In genomic region chr7:18957569-18958383, GRCm38 (mm10) we compare ENCODE assay signal across 9 mouse cellular contexts. TPM values are rescaled to one million over a fixed set of nuclear protein-coding genes. Genes with fewer than 3 reads are reported as not detected.
A peak's percentile ranks its signal among the peaks of the same experiment; 100 is the strongest.
DNase-seq lines count a peak whose midpoint lies in the region; ATAC-seq and TF ChIP-seq lines count a peak whose summit lies in the region.
"Had no signal": no experiment of that assay in that cellular context is flagged by ENCODE, and none has a peak within 500 bp of the region (broad histone marks: within the 10 kb centered on the region; RNA-seq: fewer than 3 reads in every experiment).

No protein-coding gene starts in this region.

- peaks cover 0 to 2% of the 10 kb centered on the region in 2 experiments; a peak in 1 of 4 replicates for H3K36me3 ChIP-seq in MEL (ENCODE audit: control insufficient read depth in 1 of 2, insufficient read depth in 2 of 2, low read length in 2 of 2)
- H3K36me3 ChIP-seq in forebrain, embryonic 11.5 days (ENCODE audit: control insufficient read depth, insufficient read depth, low read length) = no peaks in the 10 kb centered on the region; the same call in 1 of the 2 replicates
- no peaks in the 10 kb centered on the region for H3K36me3 ChIP-seq in lung, embryonic 14.5 days (ENCODE audit: insufficient read depth)

- peaks cover 0 to 12% of the 10 kb centered on the region in 2 experiments; a peak in 2 of 4 replicates for H3K4me1 ChIP-seq in MEL (ENCODE audit: control insufficient read depth in 1 of 2, insufficient read depth in 2 of 2, low read length in 2 of 2)
- H3K4me1 ChIP-seq in forebrain, embryonic 11.5 days (replicated peaks; ENCODE audit: control insufficient read depth, insufficient read depth, low read length) = peaks cover 23% of the 10 kb centered on the region
- 0 out of 2 replicates have a peak, but pooled peaks cover 3% of the 10 kb centered on the region for H3K4me1 ChIP-seq in lung, embryonic 14.5 days (ENCODE audit: insufficient read depth)

- H3K9ac ChIP-seq in MEL (ENCODE audit: control insufficient read depth, low read depth, low read length, poor library complexity, severe bottlenecking) = peak overlapping the region; percentile 95
- peak overlapping the region; percentile 72 for H3K9ac ChIP-seq in forebrain, embryonic 11.5 days (ENCODE audit: low read length)
- H3K9ac ChIP-seq in lung, embryonic 14.5 days = peak overlapping the region; percentile 59

- under 1% methylated on average over 97 of the region's 107 CpGs for WGBS in forebrain, embryonic 11.5 days
- under 1% methylated on average over 102 of the region's 107 CpGs for WGBS in lung, embryonic 14.5 days

- peak overlapping the region; percentile 90 for H3K4me2 ChIP-seq in forebrain, embryonic 11.5 days (ENCODE audit: low read depth, low read length, severe bottlenecking)
- peak overlapping the region; percentile 98 for H3K4me2 ChIP-seq in lung, embryonic 14.5 days

- peaks cover 1% of the 10 kb centered on the region; the same call in 1 of the 2 replicates for H3K79me2 ChIP-seq in MEL (ENCODE audit: control insufficient read depth, insufficient read depth, low read length, poor library complexity)

- no peaks in the 10 kb centered on the region for H3K9me3 ChIP-seq in MEL (replicated peaks; ENCODE audit: insufficient read depth, low read length)
- H3K9me3 ChIP-seq in forebrain, embryonic 11.5 days (ENCODE audit: control insufficient read depth, low read length) = no peaks in the 10 kb centered on the region
- no peaks in the 10 kb centered on the region for H3K9me3 ChIP-seq in lung, embryonic 14.5 days (ENCODE audit: low read depth, low read length)

- H3K27me3 ChIP-seq in MEL (ENCODE audit: control insufficient read depth in 1 of 2, insufficient read depth in 2 of 2, low read length in 2 of 2) = no peaks in the 10 kb centered on the region
- peaks cover 6% of the 10 kb centered on the region; the same call in 1 of the 2 replicates for H3K27me3 ChIP-seq in forebrain, embryonic 11.5 days (ENCODE audit: control insufficient read depth, insufficient read depth, low read length)
- peaks cover 59% of the 10 kb centered on the region for H3K27me3 ChIP-seq in lung, embryonic 14.5 days (ENCODE audit: insufficient read depth, low read length)

- DNase-seq in MEL (ENCODE audit: low read depth, low spot score) = peak; percentile 79
- peak; percentile 87 for DNase-seq in brain, adult 2 months (ENCODE audit: low read depth, low spot score)
- DNase-seq in forebrain, embryonic 11.5 days (ENCODE audit: low spot score) = peak; percentile 82
- peak; percentile 67 to 75 for DNase-seq in heart, postnatal 14 days
- DNase-seq in kidney, postnatal 25 days = peak; percentile 49 to 63
- DNase-seq in lung, embryonic 14.5 days = peak; percentile 83
- peak; percentile 21 for DNase-seq in ovary, postnatal 10 days (ENCODE audit: low spot score)
- no peak for DNase-seq in c-Kit-positive CD71-positive TER-119-positive erythroid progenitor cells, embryonic 14.5 days (ENCODE audit: low spot score)

- no peak overlapping the region for H3K27ac ChIP-seq in MEL (ENCODE audit: control insufficient read depth, low read depth, low read length)
- H3K27ac ChIP-seq in forebrain, embryonic 11.5 days (ENCODE audit: low read depth, low read length) = peak overlapping the region; percentile 37; the same call in 1 of the 2 replicates
- H3K27ac ChIP-seq in lung, embryonic 14.5 days (ENCODE audit: low read depth) = 0 out of 2 replicates have a peak overlapping the region, but pooled peaks have one; percentile 24

- ATAC-seq in forebrain, embryonic 11.5 days (replicated peaks; ENCODE audit: low FRiP score) = peak; percentile 45
- ATAC-seq in lung, embryonic 14.5 days (ENCODE audit: insufficient read depth) = peak; percentile 90

- peak; percentile 66 to 92; a peak in 3 of 4 replicates for TF ChIP-seq POLR2A in MEL (IDR thresholded peaks at IDR 0.05; ENCODE audit: control insufficient read depth in 1 of 2, insufficient read depth in 1 of 2, low read depth in 1 of 2, low read length in 2 of 2, poor library complexity in 1 of 2)

- intact Hi-C loops in heart, postnatal 14 days (cut with DNase I) = no loop called here

- TF ChIP-seq EP300 in MEL (IDR thresholded peaks at IDR 0.05; ENCODE audit: low read depth in 1 of 2, low read length in 2 of 2) = no peak

- H3K4me3 ChIP-seq in MEL (ENCODE audit: control insufficient read depth in 1 of 2, insufficient read depth in 1 of 2, low read depth in 2 of 2, low read length in 2 of 2) = peak overlapping the region; percentile 67 to 97
- H3K4me3 ChIP-seq in forebrain, embryonic 11.5 days (ENCODE audit: low read depth, low read length) = peak overlapping the region; percentile 51
- peak overlapping the region; percentile 61 for H3K4me3 ChIP-seq in lung, embryonic 14.5 days (ENCODE audit: low read depth, low read length)

- TF ChIP-seq CTCF in MEL (IDR thresholded peaks at IDR 0.05 in 2 of 3, conservative IDR thresholded peaks at IDR 0.05 in 1 of 3; ENCODE audit: control insufficient read depth in 1 of 3, insufficient read depth in 1 of 3, low read depth in 2 of 3, low read length in 3 of 3, poor library complexity in 1 of 3, severe bottlenecking in 1 of 3) = no peak; a peak in 1 of 6 replicates
- TF ChIP-seq CTCF in lung, embryonic 14.5 days (IDR thresholded peaks at IDR 0.05; ENCODE audit: low read depth) = peak; percentile 25; the same call in 1 of the 2 replicates

- TF ChIP-seq RAD21 in MEL (IDR thresholded peaks at IDR 0.05; ENCODE audit: low read depth, low read length) = no peak

TF ChIP-seq in MEL, 35 proteins besides CTCF, POLR2A, EP300 and RAD21:
- TF ChIP-seq POLR2AphosphoS2 (IDR thresholded peaks at IDR 0.05; ENCODE audit: low read length) = 0 out of 2 replicates have a peak, but pooled peaks have one; percentile 36
- peak; percentile 54; the same call in 1 of the 2 replicates for TF ChIP-seq MAX (IDR thresholded peaks at IDR 0.05; ENCODE audit: low read length)
- peak; percentile 79 for TF ChIP-seq NELFE (IDR thresholded peaks at IDR 0.05; ENCODE audit: low read depth, low read length)
- TF ChIP-seq SIN3A (IDR thresholded peaks at IDR 0.05; ENCODE audit: low read length) = 0 out of 2 replicates have a peak, but pooled peaks have one; percentile 27
- TF ChIP-seq USF1 (IDR thresholded peaks at IDR 0.05; ENCODE audit: low read depth, low read length) = no peak
- TF ChIP-seq MEF2A (IDR thresholded peaks at IDR 0.05; ENCODE audit: extremely low read depth, insufficient replicate concordance, low read depth, low read length, poor library complexity, severe bottlenecking) = no peak

RNA-seq across cellular contexts. Expression of gene Nanos2, which starts 29.4 kb away (rescaled TPM):
- total RNA-seq in MEL (2012; rRNA removed) = not detected in 2 replicates
- polyA plus RNA-seq in MEL (2012; ENCODE audit: insufficient read depth in 1 of 2, insufficient read length in 2 of 2, low read depth in 1 of 2, low replicate concordance in 2 of 2, missing spikeins in 1 of 2) = not detected
- not detected in 2 replicates for polyA plus RNA-seq in forebrain, embryonic 11.5 days (2014; fragmentation: Nextera tagmentation; extraction: Ambion mirVana)
- not detected for total RNA-seq in heart, postnatal 14 days (2021)
- not detected in 2 replicates for polyA plus RNA-seq in lung, embryonic 14.5 days (2014; fragmentation: Nextera tagmentation; extraction: Ambion mirVana)
- polyA plus RNA-seq: large intestine, adult 2 months had no signal

RNA-seq across cellular contexts. Expression of gene Nova2, which starts 32.1 kb away (rescaled TPM):
- 0.03 and 0.04 TPM in 2 replicates for total RNA-seq in MEL (2012; rRNA removed)
- polyA plus RNA-seq in MEL (2012; ENCODE audit: insufficient read depth in 1 of 2, insufficient read length in 2 of 2, low read depth in 1 of 2, low replicate concordance in 2 of 2, missing spikeins in 1 of 2) = under 1 TPM in 1 of 2 experiments, not detected in 1; 0.22 TPM
- polyA plus RNA-seq in forebrain, embryonic 11.5 days (2014; fragmentation: Nextera tagmentation; extraction: Ambion mirVana) = 6.9 and 8.3 TPM in 2 replicates
- 10 to 100 TPM in 1 of 2 experiments, 1 to 10 TPM in 1; 9.6 to 10.1 TPM for total RNA-seq in heart, postnatal 14 days (2021)
- polyA plus RNA-seq in lung, embryonic 14.5 days (2014; fragmentation: Nextera tagmentation; extraction: Ambion mirVana) = 1.2 TPM in 2 replicates

RNA-seq across cellular contexts. Expression of gene Mypop, which starts 33.3 kb away (rescaled TPM):
- total RNA-seq in MEL (2012; rRNA removed) = 0.95 and 1.2 TPM in 2 replicates
- 1 to 10 TPM in 1 of 2 experiments, not detected in 1; 6.5 TPM for polyA plus RNA-seq in MEL (2012; ENCODE audit: insufficient read depth in 1 of 2, insufficient read length in 2 of 2, low read depth in 1 of 2, low replicate concordance in 2 of 2, missing spikeins in 1 of 2)
- 4.6 and 4.7 TPM in 2 replicates for polyA plus RNA-seq in forebrain, embryonic 11.5 days (2014; fragmentation: Nextera tagmentation; extraction: Ambion mirVana)
- total RNA-seq in heart, postnatal 14 days (2021) = 1 to 10 TPM; 2.5 to 2.8 TPM
- polyA plus RNA-seq in lung, embryonic 14.5 days (2014; fragmentation: Nextera tagmentation; extraction: Ambion mirVana) = 3.7 and 4.8 TPM in 2 replicates

RNA-seq across cellular contexts. Expression of gene Irf2bp1, which starts 46.1 kb away (rescaled TPM):
- 27.8 and 33.1 TPM in 2 replicates for total RNA-seq in MEL (2012; rRNA removed)
- 10 to 100 TPM in 1 of 2 experiments, not detected in 1; 41.1 TPM for polyA plus RNA-seq in MEL (2012; ENCODE audit: insufficient read depth in 1 of 2, insufficient read length in 2 of 2, low read depth in 1 of 2, low replicate concordance in 2 of 2, missing spikeins in 1 of 2)
- 31.6 and 39.4 TPM in 2 replicates for polyA plus RNA-seq in forebrain, embryonic 11.5 days (2014; fragmentation: Nextera tagmentation; extraction: Ambion mirVana)
- total RNA-seq in heart, postnatal 14 days (2021) = 10 to 100 TPM; 24.2 to 24.4 TPM
- 27.3 and 35.0 TPM in 2 replicates for polyA plus RNA-seq in lung, embryonic 14.5 days (2014; fragmentation: Nextera tagmentation; extraction: Ambion mirVana)

RNA-seq across cellular contexts. Expression of gene Ccdc61, which starts 47.6 kb away (rescaled TPM):
- total RNA-seq in MEL (2012; rRNA removed) = 19.7 TPM in 2 replicates
- polyA plus RNA-seq in MEL (2012; ENCODE audit: insufficient read depth in 1 of 2, insufficient read length in 2 of 2, low read depth in 1 of 2, low replicate concordance in 2 of 2, missing spikeins in 1 of 2) = 10 to 100 TPM in 1 of 2 experiments, not detected in 1; 69.8 TPM
- polyA plus RNA-seq in forebrain, embryonic 11.5 days (2014; fragmentation: Nextera tagmentation; extraction: Ambion mirVana) = 32.2 and 32.6 TPM in 2 replicates
- 1 to 10 TPM; 9.0 to 9.5 TPM for total RNA-seq in heart, postnatal 14 days (2021)
- 20.4 and 24.7 TPM in 2 replicates for polyA plus RNA-seq in lung, embryonic 14.5 days (2014; fragmentation: Nextera tagmentation; extraction: Ambion mirVana)
